Mouse (Mus musculus) CD4-positive, CD25-positive, alpha-beta regulatory T cell (primary cell): Measurements from ENCODE around the gene Plekhd1. TPM values are rescaled to one million over a fixed set of nuclear protein-coding genes. Genes with fewer than 3 reads are reported as not detected.

Experiments used
- polyA plus RNA-seq: library from polyadenylated mRNA; unstranded; fragments of 100-300 nt; shearing (Covaris generic); gene quantifications from one replicate; pipeline ENCODE4 v1.2.1, GENCODE M21; 2017

Plekhd1 gene
- 1.3 TPM for polyA plus RNA-seq

DNA sequence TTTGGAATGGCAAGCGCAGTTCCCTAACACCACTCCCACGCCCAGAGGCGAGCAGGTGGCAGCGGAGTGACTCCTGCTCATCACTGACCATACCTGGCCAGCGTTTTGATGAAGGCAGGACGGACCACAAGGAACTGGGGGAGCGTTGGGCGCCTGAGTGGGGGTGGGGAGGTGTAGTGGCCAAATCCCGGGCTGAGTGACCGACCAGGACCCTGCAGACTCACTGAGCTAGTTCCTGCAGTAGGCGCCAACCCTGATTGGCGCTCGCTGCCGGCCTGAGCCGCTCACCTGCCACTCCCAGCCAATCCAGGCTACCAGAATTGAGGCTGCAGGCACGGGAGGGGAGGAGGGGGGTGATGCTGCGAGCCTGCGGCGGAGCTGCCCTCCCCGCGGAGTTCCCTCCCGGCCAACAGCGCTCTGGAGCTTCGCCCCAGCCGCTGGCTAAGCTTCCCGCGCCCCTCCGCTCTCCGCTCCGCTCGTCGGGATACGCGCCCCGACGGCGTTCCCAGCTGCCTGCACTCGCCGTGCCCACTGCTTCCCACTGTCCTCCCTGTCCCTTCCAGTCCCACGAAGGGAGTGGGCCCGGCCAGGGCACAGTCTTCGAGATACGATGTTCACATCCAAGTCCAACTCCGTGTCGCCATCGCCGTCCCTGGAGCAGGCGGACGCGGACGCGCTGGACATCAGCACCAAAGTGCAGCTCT lies at the start of gene Plekhd1:
TSS of gene Plekhd1 (plus strand) at position 323 of the 704 bp plus-strand sequence.

GRCm38 (mm10) chr12:80643693-80644505 lies 48.5 kb upstream of the Plekhd1 start, which contains the start of the genes Slc39a9 and Erh:
Gene Slc39a9 (plus strand): TSS chr12:80643883.
Gene Erh (minus strand): TSS chr12:80644341.

GRCm38 (mm10) chr12:80760396-80760801 lies 68.0 kb downstream of the Plekhd1 start, which contains the start of gene Ccdc177:
Gene Ccdc177 (minus strand): TSS chr12:80760687.

Other genes starting within 250 kb of the Plekhd1 start
- gene Exd2, start 229.5 kb upstream of the Plekhd1 start, polyA plus RNA-seq: 36.5 TPM
- gene Galnt16, start 174.3 kb upstream of the Plekhd1 start, polyA plus RNA-seq: 0.28 TPM
- gene Slc39a9, start 48.7 kb upstream of the Plekhd1 start, polyA plus RNA-seq: 29.3 TPM
- gene Erh, start 48.2 kb upstream of the Plekhd1 start, polyA plus RNA-seq: 63.0 TPM
- not detected for gene Ccdc177, start 68.1 kb downstream of the Plekhd1 start, polyA plus RNA-seq
- 82.5 TPM for gene Susd6, start 97.9 kb downstream of the Plekhd1 start, polyA plus RNA-seq